Mouse (Mus musculus) central nervous system, embryonic 11.5 days (tissue): Measurements from ENCODE around the gene Caps2. TPM values are rescaled to one million over a fixed set of nuclear protein-coding genes. Genes with fewer than 3 reads are reported as not detected.

Experiments
- polyA plus RNA-seq: library from polyadenylated mRNA; depleted of rRNA; stranded (reverse); fragments of >200 nt; gene quantifications from 2 replicates; pipeline ENCODE4 v1.2.3, GENCODE M21; 2012; rRNA removed

Caps2 gene
- polyA plus RNA-seq = 0.43 and 0.66 TPM in 2 replicates

GRCm38 (mm10) chr10:112163168-112163766 lies at the start of gene Caps2:
Gene Caps2 (plus strand): TSS chr10:112163621.

GRCm38 (mm10) chr10:112159882-112160560 lies 3.4 kb upstream of the Caps2 start, which contains the start of gene Glipr1l3:
Gene Glipr1l3 (minus strand): TSS chr10:112160327.

Other genes with a start within 250 kb of the Caps2 start
- gene Krr1, start 191.0 kb upstream of the Caps2 start, polyA plus RNA-seq = 47.1 and 78.0 TPM in 2 replicates
- gene Glipr1, start 161.0 kb upstream of the Caps2 start, polyA plus RNA-seq = 0.71 and 2.1 TPM in 2 replicates
- gene Glipr1l1, start 103.4 kb upstream of the Caps2 start, polyA plus RNA-seq = not detected in 2 replicates
- gene Glipr1l2, start 80.3 kb upstream of the Caps2 start, polyA plus RNA-seq = not detected in 2 replicates
- gene Glipr1l3, start 3.3 kb upstream of the Caps2 start, polyA plus RNA-seq = not detected in 2 replicates
- gene Kcnc2, start 107.5 kb downstream of the Caps2 start, polyA plus RNA-seq = 1.4 and 1.8 TPM in 2 replicates